Mouse (Mus musculus) gonadal fat pad, adult 2 months (tissue): ENCODE measurements around the gene Gm15737. TPM values are rescaled to one million over a fixed set of nuclear protein-coding genes. Genes with fewer than 3 reads are reported as not detected.

Experiments used
- DNase-seq: peaks from one replicate; pipeline ENCODE4 v3.0.0-alpha.2; 2012; ENCODE audit warnings: low read depth
- polyA plus RNA-seq: library from polyadenylated mRNA; depleted of rRNA; stranded (reverse); fragments of >200 nt; gene quantifications from 2 replicates; pipeline ENCODE4 v1.2.3, GENCODE M21; 2012; rRNA removed

Gene Gm15737
- polyA plus RNA-seq = 0.07 TPM in 1 of 2 replicates, not detected in the other

DNA sequence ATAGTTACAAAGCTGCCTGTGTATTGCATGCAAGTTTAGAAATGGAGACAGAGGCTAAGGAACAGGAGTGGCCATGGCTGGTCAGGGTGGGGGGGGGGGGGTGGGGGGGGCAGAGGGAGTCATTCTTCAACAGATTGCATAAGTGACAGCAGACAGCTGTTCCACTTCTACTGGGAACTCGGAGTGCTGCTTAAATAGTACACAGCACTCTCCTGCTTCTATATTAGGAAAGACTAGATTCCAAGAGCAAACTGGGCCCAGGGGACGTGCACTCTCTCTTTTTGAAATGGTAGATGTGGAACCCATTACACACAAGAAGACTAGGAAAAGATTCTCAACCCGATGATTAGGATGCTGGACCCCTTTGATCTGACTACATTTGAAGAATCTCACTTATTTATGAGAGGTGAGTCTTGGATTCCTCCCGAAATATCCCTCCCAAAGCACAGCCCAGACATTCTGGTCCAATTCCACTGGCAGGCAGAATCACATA, at the start of gene Gm15737:
Gm15737 (plus strand) TSS at position 269 of the 493 bp plus-strand sequence.
- DNase-seq = no peak

DNA sequence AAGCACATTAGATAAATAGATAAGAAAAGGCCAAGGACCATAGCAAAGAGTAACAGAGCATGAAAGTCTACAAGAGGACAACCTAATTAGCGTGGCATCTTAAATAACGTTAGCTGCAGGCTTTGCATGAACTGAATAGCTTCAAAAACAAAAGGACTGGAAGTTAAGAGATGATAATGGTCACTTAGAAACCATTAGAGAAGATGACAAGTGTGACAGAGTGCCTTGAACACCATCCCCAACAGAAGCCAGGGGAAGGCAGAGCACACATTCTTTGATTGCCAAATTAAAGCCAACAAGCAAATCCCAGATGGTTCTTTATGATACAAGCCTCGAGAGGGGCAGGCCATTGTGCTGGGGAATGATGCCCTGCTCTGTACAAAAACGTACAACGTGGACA, 47.6 kb upstream of the Gm15737 start:
- no peak for DNase-seq

DNA sequence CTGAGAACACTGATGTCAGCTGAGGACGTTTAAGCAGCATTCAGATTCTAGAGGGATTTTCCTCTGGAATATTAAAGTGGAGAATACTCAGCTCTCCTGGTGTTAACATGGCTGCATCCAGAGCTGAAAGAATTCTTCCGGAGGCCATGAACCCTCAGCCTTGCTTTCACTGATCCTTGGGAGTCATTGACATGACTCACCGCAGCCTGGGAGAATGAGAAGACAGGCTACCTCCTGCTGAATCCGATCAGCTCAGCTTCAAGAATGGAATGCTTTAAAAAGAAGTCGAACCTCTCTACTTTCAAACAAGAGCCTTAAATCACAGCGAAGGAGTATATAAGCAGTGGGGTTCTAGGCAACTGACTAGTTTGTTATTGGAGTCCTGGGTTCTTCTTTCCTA, 47.2 kb upstream of the Gm15737 start:
- DNase-seq = no peak

DNA sequence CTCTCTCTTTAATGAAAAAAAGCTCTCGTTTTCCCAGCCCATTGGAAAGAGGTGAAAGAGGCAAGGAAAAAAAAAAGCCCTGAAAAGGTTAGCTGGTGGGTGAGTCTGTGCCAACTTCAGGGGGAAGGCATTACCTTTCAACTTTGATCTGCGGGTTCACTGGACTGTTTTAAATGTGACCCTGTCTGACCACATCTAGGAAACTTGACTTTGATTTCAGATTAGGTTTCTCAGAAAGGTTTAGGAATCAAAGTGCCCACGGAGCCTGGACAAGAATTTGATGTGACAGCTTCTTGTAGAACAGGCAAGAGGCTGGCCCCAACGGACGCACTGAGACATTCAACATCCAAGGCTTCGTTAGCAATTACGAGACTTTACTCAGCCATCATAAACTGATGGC, 45.2 kb upstream of the Gm15737 start:
- DNase-seq = no peak

DNA sequence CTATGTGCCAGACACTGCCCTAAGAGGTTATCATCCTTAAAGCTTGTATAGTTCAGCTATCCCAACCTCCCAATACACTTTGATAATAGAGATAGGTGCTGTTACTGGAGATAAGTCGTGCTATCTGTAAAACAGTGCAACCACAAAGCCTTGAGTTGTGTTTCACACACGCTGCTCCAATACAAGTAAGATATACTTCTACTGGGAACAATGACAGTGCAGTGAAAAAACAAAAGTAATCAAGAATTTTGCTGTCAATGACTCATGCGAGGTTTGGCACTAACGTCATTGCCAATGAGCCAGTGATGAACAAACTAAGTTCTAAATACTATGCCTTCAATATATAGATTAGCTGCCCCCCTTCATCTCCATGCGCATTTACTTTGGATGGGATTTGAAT, 42.6 kb upstream of the Gm15737 start:
- no peak for DNase-seq

DNA sequence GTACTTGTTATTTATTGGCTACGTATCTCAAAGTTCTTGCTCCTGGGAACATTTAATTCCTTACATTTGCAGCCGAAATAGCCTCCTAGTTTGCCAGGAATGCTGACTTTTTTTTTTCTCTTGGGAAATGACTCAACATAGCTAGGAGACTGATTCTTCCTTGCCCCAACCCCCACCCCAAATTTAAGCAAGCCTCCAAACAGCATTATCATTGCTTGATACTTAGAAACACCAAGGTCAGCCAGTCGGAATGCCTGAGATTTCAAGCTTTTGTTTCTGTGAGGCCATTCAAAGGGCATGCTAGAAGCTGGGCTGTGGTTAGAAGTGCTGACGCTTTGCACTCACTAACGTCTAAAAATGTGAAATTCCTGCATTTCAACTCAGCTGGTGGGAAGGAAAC, 41.8 kb upstream of the Gm15737 start:
- DNase-seq = no peak

DNA sequence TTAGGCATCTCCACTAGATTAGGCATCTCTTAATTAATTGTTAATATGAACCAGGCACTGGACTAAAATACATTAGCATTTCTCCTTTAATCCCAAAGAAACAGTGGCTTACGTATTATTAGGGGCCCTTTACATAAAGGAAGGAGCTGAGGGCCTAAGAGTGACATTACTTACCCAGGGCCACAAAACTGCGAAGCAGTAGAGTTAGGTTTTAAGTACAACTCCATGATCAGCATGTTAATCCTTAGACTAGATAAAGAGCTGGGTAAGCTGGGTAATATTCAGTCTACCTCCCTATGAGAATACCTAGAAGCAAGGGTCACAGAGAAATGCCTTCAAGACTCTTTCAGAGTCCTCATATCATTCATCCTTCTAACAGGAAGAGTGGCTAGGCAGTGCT, 40.0 kb upstream of the Gm15737 start:
- DNase-seq = no peak

DNA sequence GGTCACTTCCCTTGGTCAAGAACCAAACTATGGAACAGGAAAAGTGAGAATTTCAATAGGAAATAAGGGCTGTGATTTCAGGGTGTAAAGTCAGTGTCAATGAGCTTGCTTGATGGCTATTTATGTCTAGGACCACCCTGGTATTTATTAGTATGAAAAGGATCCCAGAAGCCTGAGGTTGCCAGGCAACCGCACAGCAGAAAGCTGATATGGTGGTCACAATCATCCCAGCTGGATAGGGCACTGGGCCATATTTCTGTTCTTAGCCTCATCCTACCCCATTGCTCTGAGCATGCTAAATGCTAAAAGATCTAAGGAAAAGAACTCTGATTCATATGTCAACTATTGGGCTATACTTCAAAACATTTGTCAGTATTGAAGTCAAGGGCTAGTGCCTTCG, 38.1 kb upstream of the Gm15737 start:
- DNase-seq = no peak

DNA sequence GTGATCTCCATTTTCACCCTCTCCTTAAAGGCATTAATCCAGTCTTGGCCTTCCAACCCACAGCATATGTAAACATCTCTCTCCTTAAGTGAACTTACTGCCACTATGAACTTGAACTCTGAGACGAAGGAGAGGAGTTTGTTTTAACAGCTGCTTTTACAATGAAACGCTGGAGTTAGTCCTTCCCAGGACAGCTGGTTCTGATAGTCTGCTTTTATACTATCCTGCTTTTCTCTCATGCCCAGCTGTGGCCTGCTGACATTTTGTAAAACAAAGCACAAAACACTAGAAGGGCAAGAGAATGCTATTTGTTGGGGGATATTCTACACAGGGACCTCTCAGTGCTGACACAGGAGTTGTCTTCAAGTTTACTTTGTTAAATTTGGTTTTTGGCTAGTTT, 27.2 kb upstream of the Gm15737 start:
- no peak for DNase-seq

DNA sequence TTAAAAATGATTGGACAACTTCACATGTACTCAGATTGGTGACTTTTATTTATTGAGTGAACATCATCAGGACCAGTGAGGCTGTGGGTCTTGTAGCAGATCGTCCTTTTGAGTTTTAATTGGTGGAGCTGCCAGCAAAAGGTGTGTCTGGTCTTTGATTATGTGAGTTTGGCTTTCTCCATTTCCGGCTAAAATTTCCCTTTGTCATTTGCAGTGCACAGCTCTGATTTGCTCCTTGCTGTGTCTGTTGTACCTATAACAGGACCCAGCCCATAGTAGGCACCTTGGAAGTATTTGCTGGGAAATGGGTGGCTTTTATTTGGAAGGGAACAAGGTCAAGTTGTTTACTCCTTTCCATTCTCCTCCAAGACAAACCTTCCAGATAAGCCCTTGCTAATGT, 25.7 kb upstream of the Gm15737 start:
- DNase-seq = no peak

DNA sequence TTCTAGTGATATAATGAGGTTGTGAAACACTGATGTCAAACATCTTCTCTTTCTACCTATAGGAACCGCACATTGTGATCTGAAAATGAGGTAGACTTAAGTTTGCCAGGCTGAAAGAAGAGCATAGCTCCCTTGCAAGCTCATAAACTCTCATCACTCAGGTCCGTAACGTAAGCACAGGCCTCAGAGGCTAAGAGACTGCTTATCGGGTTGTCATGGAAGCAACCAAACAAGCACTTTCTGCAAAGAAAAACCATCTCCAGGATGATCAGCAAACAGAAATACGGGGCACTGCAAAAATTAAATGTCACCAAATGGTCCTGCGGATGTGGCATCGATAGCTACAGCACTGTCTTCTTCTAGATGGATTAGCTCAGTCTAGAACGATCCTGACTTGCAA, 23.3 kb upstream of the Gm15737 start:
- DNase-seq = no peak

DNA sequence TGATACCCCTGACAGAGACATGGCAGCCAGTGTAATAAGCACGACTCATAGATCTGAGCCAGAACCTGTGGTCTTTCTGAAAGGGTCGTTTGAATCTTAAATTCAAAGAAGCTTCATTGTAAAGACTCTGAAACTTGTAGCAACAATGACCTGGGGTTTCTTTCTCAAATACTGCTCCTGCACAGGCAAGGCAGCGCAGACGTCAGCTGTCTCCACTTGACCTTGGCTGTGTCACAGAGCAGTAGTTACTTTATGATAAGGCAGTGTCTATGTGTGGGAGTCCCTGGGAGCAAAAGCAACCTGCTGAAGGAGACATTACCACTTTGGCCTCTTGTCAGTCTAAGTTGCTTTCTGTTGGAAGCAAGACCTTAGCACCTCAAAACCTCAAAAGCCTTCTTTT, 22.5 kb upstream of the Gm15737 start:
- no peak for DNase-seq

DNA sequence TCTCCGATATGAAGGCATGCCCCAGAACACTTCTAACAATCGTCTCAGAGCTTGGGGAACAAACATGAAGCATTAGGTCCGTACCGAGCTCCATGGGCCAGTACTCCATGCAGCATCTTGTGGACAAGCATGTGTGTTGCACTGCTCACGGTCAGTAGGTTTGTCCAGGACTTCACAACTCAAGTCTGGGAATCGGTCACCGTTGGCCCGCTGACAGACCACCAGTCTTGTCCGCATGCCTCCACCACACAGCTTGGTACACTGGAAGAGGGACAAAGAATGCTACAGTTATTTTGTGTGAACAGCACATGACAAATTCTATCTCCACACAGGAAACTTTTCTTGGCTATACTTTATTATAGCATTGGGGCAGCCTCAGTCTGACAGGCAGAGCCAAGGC, 19.9 kb upstream of the Gm15737 start:
- no peak for DNase-seq

DNA sequence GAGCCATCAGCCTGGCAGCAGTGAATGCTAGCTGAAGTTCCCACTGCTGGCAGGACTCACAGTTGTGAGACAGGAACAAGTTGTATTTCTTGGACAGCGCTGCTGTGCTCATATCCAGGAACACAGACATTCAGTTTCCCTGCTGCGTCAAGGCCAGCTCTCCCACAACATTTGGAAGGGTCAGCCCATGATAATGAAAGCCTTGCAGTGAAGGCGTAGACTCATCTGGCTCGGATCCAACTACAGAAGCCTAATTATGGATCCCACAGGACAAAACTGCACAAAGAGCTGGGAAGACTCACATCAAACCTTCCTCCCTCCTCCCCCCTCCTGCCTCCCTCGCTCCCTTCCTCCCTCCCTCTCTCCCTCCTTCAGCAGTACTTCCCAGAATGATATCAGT, 18.9 kb upstream of the Gm15737 start:
- DNase-seq = peak; percentile 22

DNA sequence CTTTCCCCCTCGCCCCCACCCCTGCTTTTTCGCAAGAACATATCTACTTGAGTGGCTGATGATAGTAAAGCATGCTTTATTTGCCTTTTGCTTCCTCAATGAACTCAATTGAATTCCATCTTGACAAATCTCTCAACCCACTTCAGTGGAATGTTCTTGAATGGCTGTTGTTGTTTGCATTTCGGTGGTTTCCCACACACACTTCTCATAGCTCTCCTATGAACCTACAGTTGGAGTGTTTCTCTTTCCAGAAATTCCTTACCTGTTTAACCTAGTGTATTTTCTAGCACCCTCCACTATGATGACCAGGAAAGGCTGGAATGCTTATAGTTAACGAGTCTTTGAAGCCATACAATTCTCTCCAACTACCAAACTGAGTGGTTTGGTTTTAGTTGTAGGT, 14.3 kb upstream of the Gm15737 start:
- no peak for DNase-seq

DNA sequence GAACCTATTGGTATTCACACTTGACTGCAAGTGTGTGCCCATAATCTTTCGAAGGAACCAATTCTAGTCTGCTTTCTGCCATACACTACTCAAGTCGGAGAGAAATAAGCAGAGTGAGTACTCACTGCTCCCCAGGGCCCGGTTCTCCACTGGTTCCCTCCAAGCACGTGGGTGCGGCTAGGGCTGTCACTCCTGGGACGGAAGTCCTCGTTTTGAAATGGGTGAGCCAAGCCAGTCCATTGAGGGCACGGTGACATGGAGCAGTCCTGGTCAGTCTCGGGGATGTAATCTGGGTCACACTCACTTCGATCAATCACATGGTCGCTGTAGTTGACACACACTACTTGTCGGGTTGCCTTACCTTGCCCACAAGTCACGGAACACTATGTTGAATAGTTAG, 11.4 kb upstream of the Gm15737 start:
- no peak for DNase-seq

DNA sequence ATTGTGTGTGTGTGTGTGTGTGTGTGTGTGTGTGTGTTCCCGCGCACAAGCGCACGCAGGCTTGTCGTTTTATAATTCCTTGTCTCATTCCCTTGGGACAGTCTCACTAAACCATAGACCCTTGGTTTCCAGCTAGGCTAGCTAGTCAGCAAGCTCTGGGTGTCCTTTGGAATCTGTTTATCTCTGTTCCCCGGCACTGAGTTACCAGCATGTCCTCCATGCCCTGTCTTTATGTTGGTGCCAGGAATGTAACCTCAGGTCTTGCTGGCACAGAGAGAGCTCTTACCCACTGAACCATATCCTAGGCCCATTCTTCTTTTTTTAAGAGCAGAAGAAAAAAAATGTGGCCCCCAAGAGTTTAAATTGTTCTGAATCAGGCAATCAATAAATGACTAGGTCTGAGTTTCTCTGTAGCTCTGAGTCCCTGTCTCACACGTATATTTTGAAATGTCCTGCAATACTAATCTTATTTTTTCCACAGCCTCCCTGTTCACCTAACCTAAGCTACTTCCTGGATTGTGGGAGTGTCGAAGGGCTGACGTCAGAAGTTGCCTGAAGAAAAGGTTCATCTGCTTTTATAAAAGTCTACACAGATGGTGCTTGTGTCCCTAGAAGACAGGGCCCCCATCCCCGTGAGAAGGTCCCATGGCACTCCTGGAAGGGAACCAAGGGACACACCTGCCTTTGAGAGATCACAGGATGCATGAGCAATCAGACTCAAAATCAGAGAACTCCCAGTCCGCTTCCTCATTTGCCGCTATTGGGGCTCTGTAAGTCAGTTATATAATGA, 10.2 kb upstream of the Gm15737 start:
- no peak for DNase-seq

DNA sequence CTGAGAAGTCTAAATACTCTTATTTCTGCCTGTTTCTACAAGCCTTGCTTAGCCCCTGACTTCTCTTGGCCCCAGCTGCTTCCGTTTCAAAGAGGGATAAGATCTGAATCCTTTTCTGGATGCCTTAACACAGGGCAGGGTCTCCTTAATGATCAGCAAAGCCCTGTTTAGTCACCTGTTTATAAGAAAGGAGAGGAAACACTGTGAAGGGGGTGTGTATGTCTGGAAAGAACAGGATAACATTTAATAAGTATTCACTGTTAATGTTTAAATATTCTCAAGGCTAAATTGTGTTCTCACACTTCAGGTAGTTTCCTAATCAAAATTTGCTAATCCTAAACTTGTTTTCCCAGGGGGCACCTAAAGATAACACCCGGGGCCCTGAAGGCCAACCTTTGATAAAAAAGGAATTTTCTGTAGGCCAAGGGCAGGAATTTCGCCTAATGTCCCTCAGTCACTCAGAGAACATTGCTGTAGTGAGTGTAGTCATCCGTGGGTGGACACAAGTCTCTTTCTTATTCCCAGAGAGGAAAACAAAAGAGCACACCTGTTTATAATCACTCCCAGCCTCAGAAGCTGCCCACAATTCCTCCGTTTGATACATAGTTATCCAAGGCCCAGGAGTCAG, 8.8 kb upstream of the Gm15737 start:
- DNase-seq = no peak

DNA sequence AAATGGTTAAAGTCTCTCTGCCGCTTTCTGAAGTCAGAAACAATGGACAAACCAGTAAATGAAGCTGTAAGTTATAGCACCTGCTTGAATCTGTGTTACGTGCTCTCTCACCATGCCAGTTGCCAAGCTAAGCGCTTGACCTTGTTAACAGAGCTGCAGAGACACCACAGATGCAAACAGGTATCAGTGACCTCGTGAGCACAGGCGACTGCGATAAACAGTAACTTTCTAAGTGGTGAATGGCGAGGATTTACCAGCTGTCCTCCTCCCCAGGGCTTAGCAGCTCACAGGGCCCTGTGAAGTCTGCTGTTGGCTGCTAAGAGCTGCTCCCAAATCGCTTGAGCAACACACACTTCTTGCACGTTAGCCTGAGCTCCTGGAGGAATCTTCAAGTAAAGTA, 6.6 kb upstream of the Gm15737 start:
- no peak for DNase-seq

DNA sequence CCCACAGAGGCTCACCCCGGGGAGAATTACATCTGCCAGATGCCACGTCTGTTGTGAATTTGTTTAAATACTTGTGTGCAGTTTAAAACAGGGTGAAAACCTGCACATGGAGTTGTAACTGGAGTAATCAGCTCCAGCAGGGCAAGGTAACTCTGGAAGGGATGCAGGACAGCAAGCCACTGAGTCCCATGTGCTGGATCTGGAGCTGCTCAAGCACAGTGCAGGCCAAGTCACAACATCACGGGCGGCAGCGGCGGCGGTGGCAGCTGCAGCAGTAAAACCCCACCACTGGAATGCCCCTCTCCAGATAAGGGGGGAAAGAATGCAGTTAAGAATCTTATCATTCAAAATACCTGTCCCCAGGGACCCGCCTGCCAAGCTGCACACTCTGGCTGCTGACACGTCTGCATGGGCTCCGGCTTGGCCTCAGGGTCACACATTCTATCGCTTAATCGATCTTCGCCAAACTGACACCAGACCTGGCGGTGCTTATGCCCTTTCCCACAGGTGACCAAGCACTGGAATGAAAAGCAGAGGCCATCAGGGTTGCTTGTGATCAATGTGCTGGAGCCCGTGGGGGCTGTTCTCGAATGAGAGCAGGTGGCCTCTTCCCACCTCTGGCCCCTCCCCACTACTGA, 544 bp downstream of the Gm15737 start:
- DNase-seq = no peak

DNA sequence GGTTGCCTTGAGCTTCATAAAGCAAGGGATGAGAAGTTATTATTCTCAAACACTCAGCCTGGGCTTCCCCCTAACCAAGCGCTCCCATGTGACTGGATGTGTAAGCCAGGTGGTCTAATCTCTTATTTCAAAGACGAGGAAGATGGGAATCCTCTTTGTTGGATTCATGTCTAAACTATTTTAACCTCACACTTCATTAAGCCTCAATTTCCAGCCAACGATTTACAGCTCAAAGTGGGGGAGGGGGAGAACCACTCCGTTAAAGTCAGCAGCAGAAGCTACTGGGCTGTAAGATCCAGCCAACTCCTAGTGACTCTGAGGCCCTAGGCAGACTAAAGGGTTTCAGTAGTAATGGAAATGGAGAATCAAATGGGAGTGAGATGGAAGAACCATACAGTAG, 2.7 kb downstream of the Gm15737 start:
- DNase-seq = no peak

DNA sequence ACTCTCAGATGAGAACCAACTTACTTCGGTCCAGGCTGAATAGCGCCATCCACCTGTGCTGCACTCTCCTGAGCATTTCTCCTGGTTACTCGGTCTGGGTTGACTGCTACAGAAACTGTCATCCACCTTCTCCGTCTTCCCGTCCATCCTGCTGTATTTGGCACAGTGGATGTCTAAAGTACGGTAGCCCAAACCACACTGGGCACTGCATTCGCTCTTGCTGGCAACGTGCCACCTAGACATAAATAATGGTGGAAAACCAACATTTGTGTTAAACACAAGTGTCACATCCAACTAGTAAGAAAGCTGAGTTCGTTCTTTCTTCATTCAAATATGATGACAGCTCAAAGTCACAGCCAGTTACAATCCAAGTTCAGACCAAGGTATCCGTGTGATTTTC, 3.6 kb downstream of the Gm15737 start:
- no peak for DNase-seq

DNA sequence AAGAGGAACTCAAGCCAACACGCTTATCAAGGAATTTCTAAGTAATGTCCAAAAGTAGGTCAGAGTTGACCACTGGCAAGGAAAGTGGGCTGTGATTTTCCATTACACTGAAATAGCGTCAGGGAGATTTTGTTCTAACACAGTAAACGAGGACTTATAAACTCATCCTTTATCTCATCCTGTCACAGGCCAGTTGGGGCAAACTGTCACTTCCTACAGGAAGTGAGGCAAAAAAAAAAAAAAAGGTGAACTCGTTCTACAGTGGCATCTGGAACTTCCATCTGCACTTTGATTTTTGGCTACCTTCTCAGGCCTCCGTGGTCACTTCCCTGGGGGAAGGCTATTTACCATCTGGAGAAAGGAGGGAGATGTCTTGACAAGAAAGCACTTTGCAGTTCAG, 5.7 kb downstream of the Gm15737 start:
- DNase-seq = no peak
